Mouse (Mus musculus) 3T3-L1 (cell line): Measurements from ENCODE around the gene P4hb.
A peak's percentile ranks its signal among the peaks of the same experiment; 100 is the strongest.

Experiments used
- DNase-seq: peaks from one replicate; pipeline ENCODE4 v3.0.0-alpha.2; 2015; ENCODE audit warnings: low read depth, low spot score

The P4hb gene

DNA sequence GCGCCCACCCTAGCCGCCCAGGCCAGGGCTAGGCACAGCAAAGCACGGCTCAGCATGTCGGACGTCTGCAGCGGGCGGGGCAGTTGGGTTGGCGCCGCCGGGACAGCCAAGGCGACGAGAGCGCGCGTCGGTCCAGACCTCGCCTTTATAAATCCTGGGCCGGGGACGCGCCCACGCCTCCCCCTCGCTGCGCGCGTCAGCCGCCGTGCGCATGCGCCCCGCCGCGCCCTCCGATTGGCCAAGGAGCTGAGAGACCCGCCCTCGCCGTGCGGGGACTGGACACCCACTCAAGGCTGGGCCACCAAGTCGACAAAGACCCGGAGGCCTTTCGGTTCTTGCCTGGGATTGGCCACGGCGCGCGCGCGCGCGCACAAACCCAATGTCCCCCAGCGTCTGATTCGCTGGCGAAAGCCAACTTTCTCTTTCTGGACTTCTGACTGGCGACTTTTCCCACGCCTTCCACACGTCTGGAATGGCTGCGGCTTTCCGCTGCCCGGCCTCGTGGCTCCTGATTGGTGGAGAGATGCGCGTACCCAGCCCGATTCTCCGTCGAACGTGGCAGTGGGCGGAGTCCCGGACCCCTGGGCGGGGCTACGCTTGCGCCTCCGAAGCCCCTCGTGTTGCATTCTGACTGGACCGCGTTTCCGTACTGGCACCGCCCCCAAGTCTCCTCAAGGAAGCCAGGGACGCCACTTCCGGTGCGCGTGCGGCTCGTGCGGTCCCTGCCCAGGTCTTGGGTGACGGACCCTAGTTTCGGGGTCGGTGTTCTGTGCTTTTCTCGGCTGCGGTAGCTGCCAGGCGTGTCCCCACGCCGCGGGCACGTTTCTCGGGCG is at the start of gene P4hb:
Gene P4hb (minus strand): TSS at position 502 of the 833 bp plus-strand sequence.
- peak; percentile 100 for DNase-seq

GRCm38 (mm10) chr11:120622805-120623204 is 49.8 kb upstream of the P4hb start:
- no peak for DNase-seq

GRCm38 (mm10) chr11:120620195-120620594 is 47.1 kb upstream of the P4hb start:
- no peak for DNase-seq

- no peak for DNase-seq
Observed at GRCm38 (mm10) chr11:120618619-120619535, 45.8 kb upstream of the P4hb start.

DNA sequence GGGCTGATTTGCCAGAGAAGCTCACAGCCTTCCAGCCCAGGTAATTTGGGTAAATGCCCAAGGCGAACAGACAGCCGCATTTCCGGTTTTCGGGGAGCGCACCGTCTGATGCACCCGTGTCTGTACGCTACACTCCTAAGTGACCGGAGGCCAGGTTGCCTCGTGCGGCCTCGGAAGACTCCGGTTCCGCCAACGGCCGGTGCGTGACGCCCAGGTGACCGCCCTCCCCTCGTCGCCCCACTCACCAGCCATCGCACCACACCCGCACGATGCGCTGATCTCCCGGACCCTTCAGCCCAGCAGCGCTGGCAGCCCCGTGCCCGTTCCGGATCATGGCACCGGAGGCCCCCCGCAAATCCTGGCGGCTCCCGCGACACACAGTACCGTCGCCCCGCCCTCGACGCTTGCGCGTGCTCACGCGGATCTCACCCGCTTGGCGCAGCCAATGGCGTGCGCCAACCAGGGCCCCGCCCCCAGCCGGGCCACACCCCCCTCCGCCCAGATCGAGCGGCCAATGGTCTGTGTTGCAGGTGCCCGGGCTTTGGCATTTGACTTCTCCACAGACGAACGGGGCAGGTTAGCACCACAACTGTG is 44.6 kb upstream of the P4hb start, which contains the start of gene Pcyt2:
Gene Pcyt2 (minus strand): TSS at position 418 of the 594 bp plus-strand sequence.
- DNase-seq, result peak; percentile 81

- DNase-seq, result no peak
Observed at GRCm38 (mm10) chr11:120616617-120617294, 43.7 kb upstream of the P4hb start.

- no peak for DNase-seq
Observed at GRCm38 (mm10) chr11:120615606-120616203, 42.7 kb upstream of the P4hb start.

- no peak for DNase-seq
Observed at GRCm38 (mm10) chr11:120615167-120615566, 42.1 kb upstream of the P4hb start.

GRCm38 (mm10) chr11:120613976-120614375 is 40.9 kb upstream of the P4hb start:
- DNase-seq, result no peak

DNA sequence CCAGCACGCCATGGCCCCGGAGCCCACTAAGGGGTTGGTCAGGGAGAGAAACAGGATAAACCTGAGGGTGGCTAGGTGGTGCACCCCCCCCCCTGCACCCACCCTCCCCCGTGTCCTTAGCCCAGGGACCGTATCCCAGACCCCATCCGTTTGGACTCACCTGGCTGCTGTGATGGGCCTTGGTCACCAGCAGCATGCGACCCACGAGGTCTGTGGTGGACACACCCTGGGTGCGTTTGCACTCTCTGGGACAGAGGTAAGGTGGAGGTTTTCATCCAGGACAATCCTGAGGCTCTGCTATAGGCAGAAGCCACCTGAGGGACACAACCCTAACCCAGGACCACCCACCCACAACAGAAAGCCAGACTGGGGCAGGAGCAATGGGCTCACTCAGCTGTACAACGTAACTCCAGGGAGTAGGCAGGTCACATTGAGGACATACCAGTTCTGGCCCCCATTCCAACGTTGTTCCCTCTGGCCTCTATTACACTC is 40.5 kb upstream of the P4hb start:
- no peak for DNase-seq

DNA sequence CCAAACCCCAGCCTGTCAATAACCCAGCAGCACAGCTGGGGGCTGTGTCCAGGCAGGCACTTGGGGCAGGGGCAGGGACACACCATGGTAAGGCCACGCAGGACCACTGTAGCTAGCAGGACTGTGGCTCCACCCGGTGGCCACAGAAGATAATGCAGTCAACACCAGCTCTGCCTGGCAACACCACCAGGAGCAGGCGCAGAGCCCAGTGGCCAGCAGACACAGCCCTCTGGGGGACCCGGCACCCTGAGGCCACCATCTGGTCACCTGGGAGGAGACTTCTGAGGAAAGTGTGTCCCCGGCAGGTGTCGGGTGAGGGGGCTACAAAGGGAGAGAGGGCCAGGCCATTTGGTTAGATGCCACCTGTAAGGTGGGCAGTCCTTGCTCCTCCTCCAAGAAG is 39.7 kb upstream of the P4hb start:
- peak; percentile 75 for DNase-seq

- no peak for DNase-seq
Observed at GRCm38 (mm10) chr11:120610477-120611046, 37.5 kb upstream of the P4hb start.

GRCm38 (mm10) chr11:120609250-120609649 is 36.2 kb upstream of the P4hb start:
- DNase-seq, result no peak

- DNase-seq, result no peak
Observed at GRCm38 (mm10) chr11:120608241-120609034, 35.4 kb upstream of the P4hb start, which contains the start of gene Npb. Npb (plus strand) TSS chr11:120608477.

- DNase-seq, result no peak
Observed at GRCm38 (mm10) chr11:120606764-120607163, 33.7 kb upstream of the P4hb start.

GRCm38 (mm10) chr11:120605667-120606066 is 32.6 kb upstream of the P4hb start:
- DNase-seq, result no peak

DNA sequence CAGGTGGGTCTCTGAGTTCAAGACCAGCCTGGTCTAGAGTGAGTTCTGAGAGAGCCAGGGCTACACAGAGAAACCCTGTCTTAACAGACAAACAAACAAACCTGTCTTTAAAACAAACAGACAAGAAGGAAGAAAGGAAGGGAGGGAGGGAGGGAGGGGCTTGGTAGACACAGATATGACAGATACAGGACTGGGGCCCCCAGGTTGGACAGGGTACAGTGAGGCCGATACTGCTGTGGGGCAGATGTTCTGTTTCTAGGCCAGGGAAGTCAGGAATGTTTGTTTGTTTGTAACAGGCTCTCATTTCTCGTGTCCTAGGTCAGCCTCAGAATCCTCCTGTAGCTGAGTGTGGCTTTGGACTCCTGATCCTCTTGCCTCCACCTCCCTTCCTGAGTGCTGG is 30.5 kb upstream of the P4hb start:
- DNase-seq, result no peak

- no peak for DNase-seq
Observed at GRCm38 (mm10) chr11:120600716-120601115, 27.7 kb upstream of the P4hb start.

GRCm38 (mm10) chr11:120598990-120599549 is 26.0 kb upstream of the P4hb start:
- DNase-seq, result peak; percentile 18
